Mouse (Mus musculus): ENCODE measurements around the gene A930033H14Rik.

GRCm38 (mm10) chr10:69253075-69253685 lies 40.3 kb upstream of the A930033H14Rik start:
- TF ChIP-seq CTCF (IDR thresholded peaks at IDR 0.05; ENCODE audit: borderline replicate concordance, insufficient read depth, low read length) (no peak), POLR2A (IDR thresholded peaks at IDR 0.05; ENCODE audit: low read depth, low read length) (no peak)

All from embryonic fibroblast, embryonic 13.5 days (primary cell).